Mouse (Mus musculus) CH12.LX (cell line): Measurements from ENCODE around the gene Lrrc75a.

ENCODE experiments used
- CTCF ChIP-seq, 2 experiments: IDR thresholded peaks in 1 of 2; conservative IDR thresholded peaks in 1 of 2; 2 replicates each; pipeline ENCODE4 v1.5.1; 2011 to 2012; ENCODE audit warnings: low read depth in 2 of 2, low read length in 2 of 2, improper control_type of control experiment in 1 of 2, inconsistent platforms in 1 of 2, mild to moderate bottlenecking in 1 of 2, moderate library complexity in 1 of 2
- E2F4 ChIP-seq: IDR thresholded peaks from 2 replicates; pipeline ENCODE4 v1.6.1; 2011; ENCODE audit warnings: low read depth, low read length, improper control_type of control experiment; ENCODE audit not compliant: insufficient replicate concordance
- MAFK ChIP-seq: IDR thresholded peaks from 2 replicates; pipeline ENCODE4 v1.6.1; 2011; ENCODE audit warnings: low read length, improper control_type of control experiment; ENCODE audit not compliant: insufficient replicate concordance
- TBP ChIP-seq: conservative IDR thresholded peaks from 2 replicates; pipeline ENCODE4 v1.6.1; 2011; ENCODE audit warnings: low read depth, low read length, improper control_type of control experiment
- ZC3H11A ChIP-seq: IDR thresholded peaks from 2 replicates; pipeline ENCODE4 v1.6.1; 2012; ENCODE audit warnings: low read depth, mild to moderate bottlenecking, inconsistent platforms, low read length, improper control_type of control experiment
- ZNF384 ChIP-seq: IDR thresholded peaks from 2 replicates; pipeline ENCODE4 v1.6.1; 2012; ENCODE audit warnings: low read depth, low read length, improper control_type of control experiment, inconsistent platforms

DNA sequence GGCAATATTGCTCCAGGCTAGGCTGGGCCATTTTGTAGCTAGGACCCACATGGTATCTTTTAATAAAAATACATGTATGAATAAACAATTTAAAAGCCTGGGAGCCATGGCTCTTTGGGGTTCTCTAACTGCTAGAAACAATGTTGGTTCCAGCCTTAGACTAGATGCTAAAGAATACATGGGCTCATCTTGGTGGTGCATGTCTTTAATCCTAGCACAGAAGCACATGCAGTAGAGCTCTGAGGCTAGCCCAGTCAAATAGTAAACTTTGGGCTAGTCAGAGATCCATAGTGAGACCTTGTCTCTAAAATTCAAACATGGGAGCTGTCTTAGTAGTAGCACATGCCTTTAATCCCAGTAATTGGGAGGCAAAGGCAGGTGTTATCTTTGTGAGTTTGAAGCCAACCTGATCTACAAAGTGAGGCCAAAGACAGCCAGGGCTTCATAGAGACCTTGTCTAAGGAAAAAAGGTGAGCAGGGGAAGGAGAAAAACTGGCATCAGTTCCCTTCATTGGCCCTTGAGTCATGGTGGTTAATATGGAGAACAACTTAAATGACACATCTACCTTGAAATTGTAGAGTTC, 93.3 kb downstream of the Lrrc75a start:
- TF ChIP-seq E2F4 (no peak), CTCF (conservative IDR thresholded peaks at IDR 0.05 in 1 of 2, IDR thresholded peaks at IDR 0.05 in 1 of 2; ENCODE audit: low read depth in 2 of 2, low read length in 2 of 2) (no peak), TBP (no peak), ZC3H11A (no peak), ZNF384 (no peak), MAFK (0 out of 2 replicates have a peak, but pooled peaks have one; percentile 4)
